Mouse (Mus musculus): ENCODE results near the gene Gusb. TPM values are rescaled to one million over a fixed set of nuclear protein-coding genes. Genes with fewer than 3 reads are reported as not detected.

The Gusb gene
- polyA plus RNA-seq, 1 experiment from 2014 or later, result 65.0 TPM

Other genes starting within 250 kb of the Gusb start
- 30.4 and 31.9 TPM in 2 replicates for gene Psph, start 215.6 kb downstream of the Gusb start, polyA plus RNA-seq (2015; fragmentation: Nextera tagmentation; extraction: Ambion mirVana)
- gene Sumf2, start 156.1 kb downstream of the Gusb start, polyA plus RNA-seq (2015; fragmentation: Nextera tagmentation; extraction: Ambion mirVana), result 42.9 and 48.3 TPM in 2 replicates
- gene Chchd2, start 115.6 kb downstream of the Gusb start, polyA plus RNA-seq (2015; fragmentation: Nextera tagmentation; extraction: Ambion mirVana), result 847 and 887 TPM in 2 replicates
- gene Zbed5, start 107.3 kb downstream of the Gusb start, polyA plus RNA-seq (2015; fragmentation: Nextera tagmentation; extraction: Ambion mirVana), result 4.6 and 5.1 TPM in 2 replicates
- gene Phkg1, start 104.5 kb downstream of the Gusb start, polyA plus RNA-seq (2015; fragmentation: Nextera tagmentation; extraction: Ambion mirVana), result 0.21 and 0.24 TPM in 2 replicates
- 2.3 and 2.7 TPM in 2 replicates for gene Nupr1l, start 94.5 kb downstream of the Gusb start, polyA plus RNA-seq (2015; fragmentation: Nextera tagmentation; extraction: Ambion mirVana)
- gene Vkorc1l1, start 61.1 kb downstream of the Gusb start, polyA plus RNA-seq (2015; fragmentation: Nextera tagmentation; extraction: Ambion mirVana), result 24.8 and 27.2 TPM in 2 replicates
- 25.8 and 30.9 TPM in 2 replicates for gene Asl, start 26.2 kb upstream of the Gusb start, polyA plus RNA-seq (2015; fragmentation: Nextera tagmentation; extraction: Ambion mirVana)
- 39.1 and 40.1 TPM in 2 replicates for gene Crcp, start 26.2 kb upstream of the Gusb start, polyA plus RNA-seq (2015; fragmentation: Nextera tagmentation; extraction: Ambion mirVana)
- gene Tpst1, start 70.3 kb upstream of the Gusb start, polyA plus RNA-seq (2015; fragmentation: Nextera tagmentation; extraction: Ambion mirVana), result 69.6 and 70.8 TPM in 2 replicates
- gene Kctd7, start 141.8 kb upstream of the Gusb start, polyA plus RNA-seq (2015; fragmentation: Nextera tagmentation; extraction: Ambion mirVana), result 5.8 and 6.5 TPM in 2 replicates
- 27.1 and 27.7 TPM in 2 replicates for gene Rabgef1, start 168.7 kb upstream of the Gusb start, polyA plus RNA-seq (2015; fragmentation: Nextera tagmentation; extraction: Ambion mirVana)
- gene Tmem248, start 214.0 kb upstream of the Gusb start, polyA plus RNA-seq (2015; fragmentation: Nextera tagmentation; extraction: Ambion mirVana), result 33.6 and 39.6 TPM in 2 replicates

Data from lung, embryonic 15.5 days (tissue).